Mouse (Mus musculus) ES-E14 (cell line): ENCODE measurements around the gene Gm28035. TPM values are rescaled to one million over a fixed set of nuclear protein-coding genes. Genes with fewer than 3 reads are reported as not detected.

Experiments
- DNase-seq: peaks from one replicate; pipeline ENCODE4 v3.0.0-alpha.2; 2013; ENCODE audit warnings: low read depth, low spot score
- H3K27ac ChIP-seq: 2 replicates; pipeline ENCODE4 v1.5.1; 2012; ENCODE audit warnings: low read depth, mild to moderate bottlenecking, low read length, moderate library complexity, mixed read lengths; ENCODE audit not compliant: poor library complexity, insufficient read depth, severe bottlenecking
- H3K36me3 ChIP-seq: 2 replicates; pipeline ENCODE4 v1.6.1; 2012; ENCODE audit warnings: mild to moderate bottlenecking, low read length, moderate library complexity, mixed read lengths; ENCODE audit not compliant: control insufficient read depth, poor library complexity, insufficient read depth, severe bottlenecking
- H3K4me1 ChIP-seq, 2 experiments: fragments of 150-350 bp in 1 of 2; sonication (generic) in 1 of 2; 2 replicates each; pipeline ENCODE4 v1.6.1; 2012; ENCODE audit warnings: low read length in 2 of 2, mild to moderate bottlenecking in 1 of 2, mixed read lengths in 1 of 2; ENCODE audit not compliant: control insufficient read depth in 2 of 2, insufficient read depth in 2 of 2, poor library complexity in 1 of 2
- H3K4me3 ChIP-seq, 2 experiments: fragments of 150-350 bp in 1 of 2; sonication (generic) in 1 of 2; 2 replicates each; pipeline ENCODE4 v1.5.1; 2012; ENCODE audit warnings: low read length in 2 of 2, low read depth in 1 of 2, mild to moderate bottlenecking in 1 of 2, mixed read lengths in 1 of 2; ENCODE audit not compliant: insufficient read depth in 1 of 2, poor library complexity in 1 of 2, severe bottlenecking in 1 of 2
- H3K9ac ChIP-seq: 2 replicates; pipeline ENCODE4 v1.6.1; 2012; ENCODE audit warnings: low read depth, mild to moderate bottlenecking, low read length, mixed read lengths; ENCODE audit not compliant: poor library complexity, insufficient read depth, severe bottlenecking
- H3K9me3 ChIP-seq: fragments of 150-350 bp; sonication (generic); 2 replicates; pipeline ENCODE4 v1.6.1; 2012; ENCODE audit warnings: low read depth, mild to moderate bottlenecking, low read length; ENCODE audit not compliant: control insufficient read depth, insufficient read depth
- CHD2 ChIP-seq: IDR thresholded peaks from 2 replicates; pipeline ENCODE4 v1.6.1; 2014; ENCODE audit warnings: mild to moderate bottlenecking, low read depth, low read length, inconsistent platforms
- HCFC1 ChIP-seq: IDR thresholded peaks from 2 replicates; pipeline ENCODE4 v1.6.1; 2012; ENCODE audit warnings: low read length, inconsistent platforms, borderline replicate concordance; ENCODE audit not compliant: insufficient read depth
- MAFK ChIP-seq: IDR thresholded peaks from 2 replicates; pipeline ENCODE4 v1.6.1; 2014; ENCODE audit warnings: mild to moderate bottlenecking, low read depth, low read length, inconsistent platforms; ENCODE audit not compliant: insufficient read depth
- ZC3H11A ChIP-seq: IDR thresholded peaks from 2 replicates; pipeline ENCODE4 v1.6.1; 2012; ENCODE audit warnings: low read depth, mild to moderate bottlenecking, inconsistent platforms, low read length, borderline replicate concordance
- ZNF384 ChIP-seq: IDR thresholded peaks from 2 replicates; pipeline ENCODE4 v1.6.1; 2012; ENCODE audit warnings: low read depth, low read length, inconsistent platforms
- in situ Hi-C, 2 experiments: fragments of 600-800 bp; cut with MboI; formaldehyde crosslinking; loops; one replicate each; pipeline ENCODE4 v1.15.1; 2025; ENCODE audit warnings: low sequenced_read_pairs in 2 of 2, inconsistent platforms in 1 of 2; ENCODE audit not compliant: unreplicated experiment in 2 of 2
- total RNA-seq: library from RNA; depleted of rRNA; stranded (reverse); fragments of 300-350 nt; gene quantifications from 2 replicates; pipeline ENCODE4 v1.2.3, GENCODE M21; 2012

The Gm28035 gene
- total RNA-seq, 1 experiment = 0.76 TPM

DNA sequence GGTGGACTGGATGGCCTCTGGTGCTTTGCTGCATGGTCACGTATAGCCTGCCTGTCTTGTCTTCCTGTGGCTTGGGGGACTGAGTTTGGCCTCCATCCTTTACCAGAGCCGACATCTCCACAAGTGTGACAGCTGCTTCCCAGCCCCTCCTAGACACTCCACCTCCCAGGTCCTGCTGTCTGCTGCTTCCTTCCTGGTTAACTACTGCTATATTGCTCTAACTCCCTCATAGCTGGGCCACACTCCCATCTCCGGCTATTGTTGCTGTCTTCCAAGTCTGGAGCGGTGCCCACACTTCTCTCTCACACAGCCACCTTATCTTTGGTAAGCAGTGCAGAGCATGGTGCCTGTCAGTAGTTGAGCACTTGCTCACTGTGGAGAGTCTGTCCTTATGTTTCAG is 590 bp upstream of the Gm28035 start:
- H3K9ac ChIP-seq = no peak overlapping the region
- H3K4me3 ChIP-seq = no peak overlapping the region
- H3K4me1 ChIP-seq = peaks cover 0 to 15% of the 10 kb centered on the region in 2 experiments; a peak in 1 of 4 replicates
- in situ Hi-C loops = no loop called here
- H3K9me3 ChIP-seq = no peaks in the 10 kb centered on the region
- TF ChIP-seq MAFK (no peak), ZC3H11A (no peak), HCFC1 (no peak), CHD2 (no peak), ZNF384 (no peak)
- H3K36me3 ChIP-seq = peaks cover 9% of the 10 kb centered on the region; the same call in 1 of the 2 replicates
- DNase-seq = no peak
- H3K27ac ChIP-seq = no peak overlapping the region

DNA sequence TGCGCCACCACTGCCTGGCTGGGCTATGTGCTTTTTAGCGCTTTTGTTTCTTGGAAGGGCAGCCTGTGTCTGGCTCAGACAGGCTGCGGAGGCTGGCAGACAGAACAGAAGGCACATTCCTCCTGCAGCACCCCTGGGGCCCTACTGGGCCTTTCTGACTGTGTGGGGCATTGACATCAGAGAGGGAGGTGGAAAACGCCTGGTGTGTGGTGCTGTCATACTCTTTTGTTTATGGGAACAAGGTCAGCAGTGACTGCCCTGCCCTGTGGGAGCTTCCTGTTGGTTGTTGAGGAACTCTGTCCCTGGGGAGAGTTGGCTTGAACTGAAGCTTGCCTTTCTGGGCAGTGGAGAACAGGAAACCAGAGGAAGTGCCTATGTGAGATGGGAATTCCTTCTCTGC is 2.1 kb downstream of the Gm28035 start:
- no peaks in the 10 kb centered on the region for H3K9me3 ChIP-seq
- no peak overlapping the region for H3K4me3 ChIP-seq
- peak overlapping the region; percentile 82 for H3K27ac ChIP-seq
- H3K4me1 ChIP-seq = peaks cover 0 to 16% of the 10 kb centered on the region in 2 experiments; a peak in 1 of 4 replicates
- TF ChIP-seq ZC3H11A = no peak
- no peak for TF ChIP-seq ZNF384
- TF ChIP-seq CHD2 = no peak
- no peak for TF ChIP-seq HCFC1
- TF ChIP-seq MAFK = no peak
- peak; percentile 62 for DNase-seq
- no peak overlapping the region for H3K9ac ChIP-seq
- in situ Hi-C loops = no loop called here
- peaks cover 9% of the 10 kb centered on the region; the same call in 1 of the 2 replicates for H3K36me3 ChIP-seq

GRCm38 (mm10) chr2:30243391-30243790 is 3.0 kb downstream of the Gm28035 start:
- Histone ChIP-seq H3K9me3 (no peaks in the 10 kb centered on the region), H3K36me3 (peaks cover 12% of the 10 kb centered on the region; the same call in 1 of the 2 replicates), H3K27ac (no peak overlapping the region), H3K4me3 (no peak overlapping the region), H3K9ac (no peak overlapping the region), H3K4me1 (peaks cover 0 to 16% of the 10 kb centered on the region in 2 experiments; a peak in 1 of 4 replicates)
- TF ChIP-seq MAFK (no peak), ZNF384 (no peak), CHD2 (no peak), ZC3H11A (no peak), HCFC1 (no peak)
- in situ Hi-C loops = no loop called here
- DNase-seq = no peak

- Histone ChIP-seq H3K9ac (no peak overlapping the region), H3K4me1 (peaks cover 0 to 11% of the 10 kb centered on the region in 2 experiments; a peak in 1 of 4 replicates), H3K36me3 (peaks cover 16% of the 10 kb centered on the region; the same call in 1 of the 2 replicates), H3K27ac (no peak overlapping the region), H3K9me3 (no peaks in the 10 kb centered on the region), H3K4me3 (no peak overlapping the region)
- no peak for TF ChIP-seq ZNF384
- DNase-seq = no peak
- in situ Hi-C loops = no loop called here
Measured at GRCm38 (mm10) chr2:30244595-30245178, 4.3 kb downstream of the Gm28035 start.

DNA sequence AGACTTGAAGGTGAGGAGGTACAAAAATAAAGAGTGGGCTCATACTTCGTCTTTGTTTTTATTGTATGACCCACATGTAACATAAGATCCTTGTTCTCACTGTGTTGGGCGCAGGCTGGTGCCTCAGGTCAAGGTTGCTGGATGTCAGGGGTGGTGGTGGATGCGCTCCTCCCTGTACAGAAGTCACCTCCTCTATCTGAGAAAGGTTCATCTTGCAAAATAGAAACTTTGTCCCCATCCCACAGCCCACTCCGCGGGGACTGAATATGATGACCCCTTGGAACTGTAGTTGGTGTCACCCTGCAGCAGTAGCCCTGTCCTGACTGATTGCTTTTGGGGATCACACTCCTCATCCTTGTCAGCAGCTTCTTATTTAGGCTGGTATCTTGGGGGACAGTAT is 6.7 kb downstream of the Gm28035 start:
- in situ Hi-C loops = no loop called here
- no peak overlapping the region for H3K9ac ChIP-seq
- H3K4me3 ChIP-seq = no peak overlapping the region
- TF ChIP-seq CHD2 (no peak), ZNF384 (no peak), MAFK (no peak), HCFC1 (no peak), ZC3H11A (no peak)
- peaks cover 4 to 21% of the 10 kb centered on the region in 2 experiments for H3K4me1 ChIP-seq
- peaks cover 10% of the 10 kb centered on the region; the same call in 1 of the 2 replicates for H3K36me3 ChIP-seq
- DNase-seq = no peak
- H3K9me3 ChIP-seq = no peaks in the 10 kb centered on the region
- H3K27ac ChIP-seq = no peak overlapping the region
